Mouse (Mus musculus): ENCODE results near the gene Tsn.

The Tsn gene

DNA sequence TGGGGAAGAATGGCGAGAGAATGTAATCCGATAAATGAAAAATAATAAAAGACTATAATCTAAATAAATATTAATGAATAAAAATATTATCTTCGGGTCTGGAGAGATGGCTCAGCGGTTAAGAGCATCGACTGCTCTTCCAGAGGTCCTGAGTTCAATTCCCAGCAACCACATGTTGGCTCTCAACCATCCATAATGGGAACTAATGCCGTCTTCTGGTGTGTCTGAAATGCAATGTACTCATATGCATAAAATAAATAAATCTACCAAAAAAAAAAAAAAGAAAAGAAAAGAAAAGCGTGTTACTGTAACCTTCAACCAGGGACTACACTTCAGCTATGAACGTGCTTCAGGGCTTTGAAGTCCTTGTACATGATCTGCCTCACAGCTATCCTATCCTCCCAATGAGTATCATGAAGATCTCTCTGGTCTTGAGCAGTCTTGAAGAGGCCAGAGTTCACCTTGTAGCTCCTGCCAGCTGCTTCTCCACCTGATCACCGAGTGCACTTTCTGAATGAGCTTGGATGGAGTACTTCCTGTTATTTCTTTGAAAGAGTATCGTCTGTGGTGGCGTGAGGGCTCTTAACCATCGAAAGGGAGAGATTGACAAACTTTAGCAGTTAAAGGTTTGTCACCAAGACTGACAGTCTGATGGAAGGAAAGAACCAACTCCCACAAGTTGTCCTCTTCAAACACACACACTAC is at the start of gene Tsn:
TSS of gene Tsn (minus strand) at position 118 of the 705 bp plus-strand sequence.
- in situ Hi-C loops (cut with MboI, MseI) = loop anchor here (25.0 kb wide), 1 partner anchor 1801 kb away; the partner anchor contains the start of genes 3110009E18Rik and Dbi

DNA sequence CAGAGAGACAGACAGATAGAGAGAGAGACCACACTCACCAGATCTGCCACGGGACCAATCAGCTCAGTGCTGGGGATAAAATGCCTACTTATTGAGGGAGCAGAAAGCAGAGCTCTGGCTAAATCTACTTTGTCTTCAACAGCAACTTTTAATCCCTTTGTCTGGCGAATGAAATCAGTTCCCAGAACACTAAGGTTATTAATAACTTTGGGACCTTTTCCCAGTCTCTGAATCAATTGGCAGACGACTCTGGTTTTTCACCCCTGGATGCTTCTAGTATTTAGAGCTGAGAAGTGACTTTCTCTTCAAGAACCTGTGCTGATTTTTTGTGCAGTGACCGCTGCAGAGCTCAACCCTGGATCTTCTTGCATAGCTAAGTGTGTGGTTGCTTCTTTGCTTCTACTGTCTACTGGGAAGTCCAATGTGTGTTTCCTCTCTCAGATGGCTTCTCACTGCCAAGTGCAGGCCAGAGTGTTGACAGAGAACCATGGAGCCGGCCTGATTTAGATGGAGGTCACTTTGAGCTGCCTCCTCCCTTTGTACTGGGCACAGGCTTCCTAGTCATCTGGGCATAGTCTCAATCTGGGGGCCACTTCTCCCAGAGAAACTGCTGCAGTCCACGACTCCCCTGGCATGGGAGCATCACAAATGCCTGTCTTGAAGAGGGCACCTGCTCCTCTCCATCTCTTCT is 47.7 kb upstream of the Tsn start:
- in situ Hi-C loops (cut with MboI, MseI) = loop anchor here (25.0 kb wide), 1 partner anchor 403 kb away; no protein-coding TSS in a partner anchor

GRCm38 (mm10) chr1:118349922-118350321 is 38.4 kb upstream of the Tsn start:
- in situ Hi-C loops (cut with MboI, MseI) = loop anchor here (25.0 kb wide), 1 partner anchor 412 kb away; no protein-coding TSS in a partner anchor

DNA sequence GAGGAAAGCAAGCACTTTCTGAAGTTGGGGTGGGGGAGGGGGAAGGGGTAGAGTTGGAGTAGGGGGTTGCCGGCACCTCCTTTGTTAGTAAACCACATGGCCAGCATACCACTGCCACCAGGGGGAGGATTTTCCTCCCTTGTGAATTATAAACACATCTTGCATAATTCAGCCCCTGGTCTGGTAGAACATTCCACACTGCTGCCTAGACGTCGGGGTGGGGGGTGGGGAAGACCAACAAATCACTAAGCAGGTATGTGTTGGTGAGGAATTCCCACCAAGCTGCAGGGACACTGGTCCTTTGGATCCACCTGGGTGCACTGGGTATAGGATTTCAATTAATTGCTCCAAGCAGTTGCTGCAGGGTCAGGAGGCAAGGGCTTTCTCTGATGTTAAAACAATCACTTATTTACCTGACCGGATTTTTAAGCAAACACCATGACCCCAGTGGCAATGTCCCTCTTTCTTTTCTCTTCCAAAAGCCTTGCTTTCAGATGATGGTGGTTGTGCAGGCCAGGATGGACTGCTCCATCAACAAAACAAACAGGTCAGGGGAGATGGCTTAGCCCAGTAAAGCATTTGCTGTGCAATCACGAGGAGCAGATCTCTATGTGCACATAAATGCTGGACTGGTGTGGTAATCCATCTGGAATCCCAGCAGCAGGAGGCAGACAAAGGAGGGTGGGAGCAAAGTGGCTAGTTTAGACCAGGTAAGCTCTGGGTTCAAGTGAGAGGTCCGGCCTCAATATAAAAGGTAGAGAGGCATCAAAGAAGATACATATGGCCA is 32.3 kb upstream of the Tsn start:
- in situ Hi-C loops (cut with MboI, MseI) = no loop called here

- in situ Hi-C loops (cut with MboI, MseI) = no loop called here
Observed at GRCm38 (mm10) chr1:118337921-118338320, 26.4 kb upstream of the Tsn start.

- in situ Hi-C loops (cut with MboI, MseI) = no loop called here
Observed at GRCm38 (mm10) chr1:118335847-118336246, 24.3 kb upstream of the Tsn start.

- in situ Hi-C loops (cut with MboI, MseI) = no loop called here
Observed at GRCm38 (mm10) chr1:118334749-118335713, 23.5 kb upstream of the Tsn start.

GRCm38 (mm10) chr1:118321661-118322201 is 10.2 kb upstream of the Tsn start, which contains the start of gene Nifk:
Nifk (plus strand) TSS chr1:118321839.
- in situ Hi-C loops (cut with MboI, MseI) = loop anchor here (5.0 to 25.0 kb wide), 2 partner anchors 66 to 1791 kb away; partner anchors contain the start of genes 3110009E18Rik, Clasp1 and Dbi

DNA sequence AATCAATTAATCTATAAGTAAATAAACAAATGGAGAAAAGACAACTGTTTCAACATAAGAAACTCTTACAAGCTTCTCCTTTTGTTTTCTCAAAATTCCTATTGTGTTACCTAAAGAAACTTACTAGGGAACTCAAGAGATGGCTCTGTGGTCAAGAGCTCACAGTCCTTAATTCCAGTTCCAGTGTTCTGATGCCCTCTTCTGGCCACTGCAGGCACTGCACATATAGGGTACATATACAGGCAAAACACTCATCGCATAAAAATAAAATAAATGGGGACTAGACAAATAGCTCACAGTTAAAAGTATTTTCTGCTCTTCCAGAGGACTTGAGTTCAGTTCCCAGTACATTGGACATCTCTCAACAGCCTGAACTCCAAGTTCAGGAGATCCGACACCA is 9.2 kb upstream of the Tsn start:
- in situ Hi-C loops (cut with MboI, MseI) = loop anchor here (5.0 to 25.0 kb wide), 2 partner anchors 67 to 1792 kb away; partner anchors contain the start of genes 3110009E18Rik, Clasp1 and Dbi

- in situ Hi-C loops (cut with MboI, MseI) = loop anchor here (25.0 kb wide), 1 partner anchor 1801 kb away; the partner anchor contains the start of genes 3110009E18Rik and Dbi
Observed at GRCm38 (mm10) chr1:118310780-118311621, 538 bp downstream of the Tsn start.

- in situ Hi-C loops (cut with MboI, MseI) = no loop called here
Observed at GRCm38 (mm10) chr1:118297719-118298118, 13.8 kb downstream of the Tsn start.

DNA sequence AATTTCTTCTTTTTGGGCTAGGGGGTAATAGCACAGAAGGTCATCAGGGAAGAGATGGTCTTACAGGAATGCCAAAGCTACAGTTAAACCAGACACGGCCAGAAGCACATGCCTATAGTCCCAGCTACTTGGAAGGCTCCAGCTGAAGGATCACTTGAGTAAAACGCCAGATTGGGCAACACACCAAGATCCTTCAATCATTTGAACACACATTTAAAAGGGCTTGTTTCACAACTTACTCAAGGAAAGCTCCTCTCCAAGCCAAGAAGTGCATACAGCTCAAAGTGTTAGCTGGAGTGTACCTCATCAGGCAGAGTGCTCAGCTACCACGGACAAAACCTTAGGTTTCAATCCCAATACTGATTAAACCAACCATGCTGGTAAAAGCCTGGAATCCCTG is 14.9 kb downstream of the Tsn start:
- in situ Hi-C loops (cut with MboI, MseI) = no loop called here

- in situ Hi-C loops (cut with MboI, MseI) = no loop called here
Observed at GRCm38 (mm10) chr1:118294826-118295225, 16.7 kb downstream of the Tsn start.

GRCm38 (mm10) chr1:118294192-118294591 is 17.3 kb downstream of the Tsn start:
- in situ Hi-C loops (cut with MboI, MseI) = no loop called here

DNA sequence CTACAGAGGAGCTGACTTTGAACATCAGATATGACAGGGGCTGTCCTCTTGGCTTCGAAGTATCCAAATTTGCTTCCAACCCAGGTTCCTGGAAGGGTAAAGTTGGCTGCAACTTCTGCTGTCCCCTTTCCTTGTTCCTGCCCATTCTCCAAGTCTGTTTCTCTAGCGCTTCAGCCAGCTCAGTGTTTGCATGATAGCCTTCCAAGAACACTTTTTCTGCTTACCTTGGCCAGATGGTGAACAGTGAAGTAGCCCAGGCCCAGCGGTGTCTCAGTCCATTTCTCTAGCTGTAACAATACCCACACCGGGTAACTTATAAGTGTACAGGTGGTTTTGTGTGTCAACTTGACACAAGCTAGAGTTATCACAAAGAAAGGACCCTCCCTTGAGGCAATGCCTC is 19.2 kb downstream of the Tsn start:
- in situ Hi-C loops (cut with MboI, MseI) = no loop called here

DNA sequence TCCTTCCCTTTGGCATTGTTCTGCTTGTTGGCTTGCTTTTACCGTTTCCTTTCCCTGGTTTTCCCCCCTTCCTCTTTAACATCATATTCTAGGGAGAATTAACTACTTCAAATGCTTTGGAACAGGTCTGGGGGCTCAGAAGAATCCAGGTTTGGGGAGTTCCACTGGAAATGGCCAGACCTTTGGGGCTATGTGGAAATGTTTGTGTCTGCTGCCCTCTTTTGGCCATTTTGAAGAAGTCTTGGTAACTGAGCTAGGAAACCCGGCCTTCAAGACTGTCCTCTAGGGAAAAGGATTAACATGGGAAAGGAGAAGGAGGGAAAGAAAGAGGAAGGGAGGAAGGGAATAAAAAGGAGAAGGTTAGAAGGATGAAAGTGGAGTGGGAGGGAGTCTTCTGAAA is 36.4 kb downstream of the Tsn start:
- in situ Hi-C loops (cut with MboI, MseI) = no loop called here

GRCm38 (mm10) chr1:118251931-118252330 is 59.6 kb downstream of the Tsn start:
- in situ Hi-C loops (cut with MboI, MseI) = no loop called here

Measured in regulatory T cell (primary cell).